Mouse (Mus musculus): ENCODE results near the gene Fbxw11. TPM values are rescaled to one million over a fixed set of nuclear protein-coding genes. Genes with fewer than 3 reads are reported as not detected.
"Not testable (repeated sequence)": the region's sequence is repeated elsewhere in the genome, so short reads cannot be mapped to it uniquely, and the experiment has no call there.

Fbxw11 gene
- polyA plus RNA-seq, 1 experiment: 20.2 TPM

GRCm38 (mm10) chr11:32616091-32616490 is 26.4 kb upstream of the Fbxw11 start:
- Histone ChIP-seq H3K4me1 (ENCODE audit: control insufficient read depth, insufficient read depth, insufficient read length) (peaks cover 7% of the 10 kb centered on the region; the same call in 1 of the 2 replicates), H3K4me3 (ENCODE audit: extremely low read depth, insufficient read depth, insufficient read length) (no peak overlapping the region), H3K27me3 (ENCODE audit: control insufficient read depth, insufficient read depth, low read length) (no peaks in the 10 kb centered on the region), H3K36me3 (ENCODE audit: control insufficient read depth, insufficient read depth, low read length) (peaks cover 74% of the 10 kb centered on the region), H3K27ac (ENCODE audit: insufficient read depth, low read length) (no peak overlapping the region)
- TF ChIP-seq POLR2A (IDR thresholded peaks at IDR 0.05; ENCODE audit: low read depth, low read length) (no peak), CTCF (IDR thresholded peaks at IDR 0.05; ENCODE audit: extremely low read depth, insufficient read depth, insufficient read length, insufficient replicate concordance) (no peak)
- WGBS: 88% methylated on average over 6 of the region's 6 CpGs
- DNase-seq (ENCODE audit: low read depth in 1 of 2, low spot score in 2 of 2): no peak

GRCm38 (mm10) chr11:32618036-32618435 is 24.5 kb upstream of the Fbxw11 start:
- peaks cover 7% of the 10 kb centered on the region; the same call in 1 of the 2 replicates for H3K4me1 ChIP-seq (ENCODE audit: control insufficient read depth, insufficient read depth, insufficient read length)
- no peak for DNase-seq (ENCODE audit: low read depth in 1 of 2, low spot score in 2 of 2)
- no peak for TF ChIP-seq CTCF (IDR thresholded peaks at IDR 0.05; ENCODE audit: extremely low read depth, insufficient read depth, insufficient read length, insufficient replicate concordance)
- TF ChIP-seq POLR2A (IDR thresholded peaks at IDR 0.05; ENCODE audit: low read depth, low read length): no peak

GRCm38 (mm10) chr11:32618641-32619040 is 23.9 kb upstream of the Fbxw11 start:
- not testable (repeated sequence) for H3K4me1 ChIP-seq (ENCODE audit: control insufficient read depth, insufficient read depth, insufficient read length); H3K27me3 ChIP-seq (ENCODE audit: control insufficient read depth, insufficient read depth, low read length); H3K4me3 ChIP-seq (ENCODE audit: extremely low read depth, insufficient read depth, insufficient read length); H3K27ac ChIP-seq (ENCODE audit: insufficient read depth, low read length); DNase-seq (ENCODE audit: low read depth in 1 of 2, low spot score in 2 of 2)
- WGBS: 94% methylated on average over 5 of the region's 5 CpGs
- H3K36me3 ChIP-seq (ENCODE audit: control insufficient read depth, insufficient read depth, low read length): peaks cover 76% of the 10 kb centered on the region

More at GRCm38 (mm10) chr11:32618036-32618435, 24.5 kb upstream of the Fbxw11 start:
- no peak overlapping the region for H3K27ac ChIP-seq (ENCODE audit: insufficient read depth, low read length)
- WGBS: 92% methylated on average over 1 of the region's 1 CpGs
- no peak overlapping the region for H3K4me3 ChIP-seq (ENCODE audit: extremely low read depth, insufficient read depth, insufficient read length)
- peaks cover 77% of the 10 kb centered on the region for H3K36me3 ChIP-seq (ENCODE audit: control insufficient read depth, insufficient read depth, low read length)
- no peaks in the 10 kb centered on the region for H3K27me3 ChIP-seq (ENCODE audit: control insufficient read depth, insufficient read depth, low read length)

GRCm38 (mm10) chr11:32619257-32619816 is 23.2 kb upstream of the Fbxw11 start:
- 24% methylated on average over 8 of the region's 8 CpGs for WGBS
- DNase-seq (ENCODE audit: low read depth in 1 of 2, low spot score in 2 of 2): peak in 1 of 2 experiments; percentile 31
- Histone ChIP-seq H3K27me3 (ENCODE audit: control insufficient read depth, insufficient read depth, low read length) (no peaks in the 10 kb centered on the region), H3K4me3 (ENCODE audit: extremely low read depth, insufficient read depth, insufficient read length) (no peak overlapping the region), H3K4me1 (ENCODE audit: control insufficient read depth, insufficient read depth, insufficient read length) (peaks cover 7% of the 10 kb centered on the region; the same call in 1 of the 2 replicates), H3K27ac (ENCODE audit: insufficient read depth, low read length) (peak overlapping the region; percentile 46), H3K36me3 (ENCODE audit: control insufficient read depth, insufficient read depth, low read length) (peaks cover 72% of the 10 kb centered on the region)
- no peak for TF ChIP-seq POLR2A (IDR thresholded peaks at IDR 0.05; ENCODE audit: low read depth, low read length)
- no peak for TF ChIP-seq CTCF (IDR thresholded peaks at IDR 0.05; ENCODE audit: extremely low read depth, insufficient read depth, insufficient read length, insufficient replicate concordance)

GRCm38 (mm10) chr11:32619866-32620456 is 22.6 kb upstream of the Fbxw11 start:
- WGBS: 80% methylated on average over 6 of the region's 6 CpGs

GRCm38 (mm10) chr11:32621831-32622478 is 20.6 kb upstream of the Fbxw11 start:
- WGBS: 94% methylated on average over 12 of the region's 12 CpGs
- Histone ChIP-seq H3K4me3 (ENCODE audit: extremely low read depth, insufficient read depth, insufficient read length) (no peak overlapping the region), H3K27ac (ENCODE audit: insufficient read depth, low read length) (no peak overlapping the region), H3K36me3 (ENCODE audit: control insufficient read depth, insufficient read depth, low read length) (peaks cover 51% of the 10 kb centered on the region), H3K4me1 (ENCODE audit: control insufficient read depth, insufficient read depth, insufficient read length) (peaks cover 7% of the 10 kb centered on the region; the same call in 1 of the 2 replicates), H3K27me3 (ENCODE audit: control insufficient read depth, insufficient read depth, low read length) (no peaks in the 10 kb centered on the region)
- TF ChIP-seq CTCF (IDR thresholded peaks at IDR 0.05; ENCODE audit: extremely low read depth, insufficient read depth, insufficient read length, insufficient replicate concordance): no peak
- no peak for TF ChIP-seq POLR2A (IDR thresholded peaks at IDR 0.05; ENCODE audit: low read depth, low read length)
- DNase-seq (ENCODE audit: low read depth in 1 of 2, low spot score in 2 of 2): no peak

More at GRCm38 (mm10) chr11:32619866-32620456, 22.6 kb upstream of the Fbxw11 start:
- Histone ChIP-seq H3K4me1 (ENCODE audit: control insufficient read depth, insufficient read depth, insufficient read length) (peaks cover 7% of the 10 kb centered on the region; the same call in 1 of the 2 replicates), H3K4me3 (ENCODE audit: extremely low read depth, insufficient read depth, insufficient read length) (no peak overlapping the region), H3K36me3 (ENCODE audit: control insufficient read depth, insufficient read depth, low read length) (peaks cover 67% of the 10 kb centered on the region), H3K27ac (ENCODE audit: insufficient read depth, low read length) (no peak overlapping the region), H3K27me3 (ENCODE audit: control insufficient read depth, insufficient read depth, low read length) (no peaks in the 10 kb centered on the region)
- DNase-seq (ENCODE audit: low read depth in 1 of 2, low spot score in 2 of 2): no peak
- no peak for TF ChIP-seq POLR2A (IDR thresholded peaks at IDR 0.05; ENCODE audit: low read depth, low read length)
- TF ChIP-seq CTCF (IDR thresholded peaks at IDR 0.05; ENCODE audit: extremely low read depth, insufficient read depth, insufficient read length, insufficient replicate concordance): no peak
